Mouse (Mus musculus) thymus, postnatal 36 days (tissue): ENCODE data around the gene Vmn1r228.

ENCODE experiments used
- DNase-seq, 2 experiments: peaks; one replicate each; pipeline ENCODE4 v3.0.0; 2022; ENCODE audit warnings: mixed read lengths in 2 of 2

The Vmn1r228 gene

GRCm38 (mm10) chr17:20786057-20786456, at the start of gene Vmn1r228:
Gene Vmn1r228 (minus strand): TSS chr17:20786157.
- DNase-seq: no peak

DNA sequence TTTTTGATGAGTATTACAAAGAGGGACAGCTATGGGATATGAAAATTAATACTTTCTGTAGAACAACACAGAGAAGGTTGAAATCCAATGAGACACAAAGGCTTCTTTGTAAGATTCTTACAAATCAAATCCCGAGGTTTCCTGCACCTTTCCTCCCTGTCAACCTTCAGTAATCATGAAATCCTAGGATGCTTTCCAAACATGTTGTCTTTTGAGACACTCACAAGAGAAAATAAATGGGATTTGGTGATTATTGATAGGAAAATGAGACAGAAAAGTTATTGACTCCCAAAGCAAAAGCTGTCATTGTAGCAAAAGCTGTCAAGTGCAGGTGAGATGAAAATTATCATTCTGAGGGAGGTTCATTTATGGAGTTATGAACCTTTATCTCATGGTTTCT, 25.3 kb upstream of the Vmn1r228 start, which contains the start of gene Vmn1r229:
Gene Vmn1r229, plus strand, starts transcription at position 301 of the 400 bp plus-strand sequence.
- DNase-seq: no peak

GRCm38 (mm10) chr17:20729543-20729942, 56.4 kb downstream of the Vmn1r228 start, which contains the start of gene Vmn1r227:
Gene Vmn1r227 (plus strand): TSS chr17:20729843.
- DNase-seq: no peak
